In the genomic region with DNA sequence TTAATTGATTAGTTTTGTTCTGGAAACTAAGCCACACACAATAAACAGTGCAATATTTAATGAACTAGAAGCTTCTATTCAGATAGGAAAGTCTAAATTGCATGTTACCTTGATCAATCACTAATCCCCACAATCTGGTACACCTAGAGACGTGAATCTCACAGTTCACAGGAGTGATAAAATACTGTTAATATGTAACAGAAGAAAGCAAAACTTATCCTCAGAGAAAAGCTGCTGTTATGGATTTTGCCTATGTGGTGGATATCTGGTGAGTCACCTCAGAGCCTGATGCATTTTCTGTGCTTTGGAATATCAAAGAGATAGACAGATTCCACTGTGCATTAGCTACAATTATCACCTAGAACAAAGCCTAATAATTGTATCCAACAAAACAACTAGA, we compare ENCODE assay signal across 33 mouse cellular contexts.
"Had no signal": no experiment of that assay in that cellular context is flagged by ENCODE, and none has a peak within 500 bp of the region (broad histone marks: within the 10 kb centered on the region; RNA-seq: fewer than 3 reads in every experiment).

No protein-coding gene starts in this region.

- H3K36me3 ChIP-seq: heart, embryonic 10.5 days; heart, embryonic 12.5 days; heart, embryonic 13.5 days; heart, embryonic 15.5 days; hindbrain, embryonic 10.5 days; hindbrain, embryonic 12.5 days; hindbrain, embryonic 13.5 days; hindbrain, embryonic 15.5 days; kidney, embryonic 15.5 days had no signal

- H3K4me2 ChIP-seq: heart, embryonic 11.5 days; heart, embryonic 12.5 days; heart, embryonic 13.5 days; heart, embryonic 15.5 days; hindbrain, embryonic 12.5 days; hindbrain, embryonic 13.5 days; hindbrain, embryonic 14.5 days; hindbrain, embryonic 15.5 days; kidney, embryonic 15.5 days had no signal

- H3K9me3 ChIP-seq: heart, embryonic 10.5 days; heart, embryonic 12.5 days; heart, embryonic 13.5 days; heart, embryonic 15.5 days; hindbrain, embryonic 10.5 days; hindbrain, embryonic 12.5 days; hindbrain, embryonic 13.5 days; hindbrain, embryonic 15.5 days; kidney, embryonic 15.5 days had no signal

- DNase-seq: heart, postnatal 10 days; heart, postnatal 14 days; heart, postnatal 36 days; heart, postnatal 4 days; kidney, adult 11 months; kidney, adult 18-20 months; kidney, adult 2 months; kidney, adult 8-10 months; kidney, adult 9 months; kidney, postnatal 10 days; kidney, postnatal 14 days; kidney, postnatal 25 days; kidney, postnatal 36 days; kidney, postnatal 4 days; layer of hippocampus, adult 9-11 months; layer of hippocampus, postnatal 36 days had no signal

- H3K9ac ChIP-seq: heart, embryonic 12.5 days; heart, embryonic 13.5 days; heart, embryonic 15.5 days; hindbrain, embryonic 12.5 days; hindbrain, embryonic 13.5 days; hindbrain, embryonic 14.5 days; hindbrain, embryonic 15.5 days; kidney, embryonic 15.5 days had no signal

- H3K4me3 ChIP-seq: heart, embryonic 10.5 days; heart, embryonic 12.5 days; heart, embryonic 13.5 days; heart, embryonic 15.5 days; hindbrain, embryonic 10.5 days; hindbrain, embryonic 12.5 days; hindbrain, embryonic 13.5 days; hindbrain, embryonic 15.5 days; kidney, embryonic 15.5 days; layer of hippocampus, adult 2 months; left cerebral cortex, adult 2 months had no signal

- H3K27ac ChIP-seq: heart, embryonic 10.5 days; heart, embryonic 13.5 days; heart, embryonic 15.5 days; hindbrain, embryonic 10.5 days; hindbrain, embryonic 12.5 days; hindbrain, embryonic 13.5 days; hindbrain, embryonic 14.5 days; hindbrain, embryonic 15.5 days; hindbrain, postnatal 0 days; kidney, embryonic 15.5 days; kidney, postnatal 0 days; layer of hippocampus, adult 2 months; left cerebral cortex, adult 2 months had no signal

- ATAC-seq: hindbrain, embryonic 16.5 days; hindbrain, postnatal 0 days; inflammation-experienced regulatory T-cells, adult 6 months had no signal

- H3K27me3 ChIP-seq: heart, embryonic 12.5 days; heart, embryonic 13.5 days; heart, embryonic 15.5 days; hindbrain, embryonic 12.5 days; hindbrain, embryonic 13.5 days; hindbrain, embryonic 15.5 days; kidney, embryonic 15.5 days had no signal

- H3K4me1 ChIP-seq: heart, embryonic 10.5 days; heart, embryonic 12.5 days; heart, embryonic 13.5 days; heart, embryonic 15.5 days; hindbrain, embryonic 10.5 days; hindbrain, embryonic 12.5 days; hindbrain, embryonic 13.5 days; hindbrain, embryonic 15.5 days; kidney, embryonic 15.5 days had no signal
